Mouse (Mus musculus) stomach, postnatal 0 days (tissue): ENCODE measurements at regions not wholly inside any gene's neighbourhood (a gene's known extent, or its start where the extent isn't known, plus 50 kb on each side); places are given as distances from the start of the nearest gene placed in this dataset.

Experiments used
- ATAC-seq: fragments of 200-750 bp; cut with Nextera tagmentation; 2 replicates; pipeline ENCODE4 v1.8.0; 2017; ENCODE audit not compliant: low FRiP score, low TSS enrichment
- DNase-seq: peaks from one replicate; pipeline ENCODE4 v3.0.0-alpha.2; 2016; ENCODE audit warnings: low spot score
- H3K27ac ChIP-seq: fragments of 300-500 bp; sonication (generic); replicated peaks from 2 replicates; pipeline ENCODE4 v1.5.1; 2014; ENCODE audit warnings: mild to moderate bottlenecking, control low read depth
- H3K27me3 ChIP-seq: fragments of 300-500 bp; sonication (generic); 2 replicates; pipeline ENCODE4 v1.6.1; 2014; ENCODE audit warnings: low read length; ENCODE audit not compliant: control insufficient read depth, insufficient read depth
- H3K36me3 ChIP-seq: fragments of 300-500 bp; sonication (generic); 2 replicates; pipeline ENCODE4 v1.6.1; 2014; ENCODE audit warnings: low read length, mixed read lengths; ENCODE audit not compliant: control insufficient read depth, insufficient read depth
- H3K4me1 ChIP-seq: fragments of 300-500 bp; sonication (generic); replicated peaks from 2 replicates; pipeline ENCODE4 v1.6.1; 2014; ENCODE audit warnings: antibody characterized with exemption; ENCODE audit not compliant: control insufficient read depth, insufficient read depth
- H3K4me2 ChIP-seq: fragments of 300-500 bp; sonication (generic); replicated peaks from 2 replicates; pipeline ENCODE4 v1.6.1; 2014; ENCODE audit warnings: low read depth, mild to moderate bottlenecking, control low read depth, moderate library complexity
- H3K4me3 ChIP-seq: fragments of 300-500 bp; sonication (generic); 2 replicates; pipeline ENCODE4 v1.5.1; 2014; ENCODE audit warnings: low read depth, low read length, control low read depth
- H3K9ac ChIP-seq: fragments of 300-500 bp; sonication (generic); 2 replicates; pipeline ENCODE4 v1.6.1; 2014; ENCODE audit warnings: mild to moderate bottlenecking, low read length, control low read depth, mixed read lengths
- H3K9me3 ChIP-seq: fragments of 300-500 bp; sonication (generic); 2 replicates; pipeline ENCODE4 v1.6.1; 2016; ENCODE audit warnings: low read length; ENCODE audit not compliant: control insufficient read depth
- CTCF ChIP-seq: IDR thresholded peaks from 2 replicates; pipeline ENCODE4 v1.5.1; 2016; ENCODE audit warnings: antibody characterized with exemption, low read depth, mild to moderate bottlenecking, moderate library complexity
- EP300 ChIP-seq: optimal IDR thresholded peaks from 2 replicates; pipeline ENCODE3; 2016; ENCODE audit warnings: antibody characterized with exemption
- WGBS: fragments of 180-500 bp; shearing (Covaris S2); extraction: QIAGEN DNeasy Blood & Tissue Kit; methylation state at CpG from one replicate; pipeline ENCODE4 v1.1.7; 2014; 5-methylcytosine and 5-hydroxymethylcytosine counted together

DNA sequence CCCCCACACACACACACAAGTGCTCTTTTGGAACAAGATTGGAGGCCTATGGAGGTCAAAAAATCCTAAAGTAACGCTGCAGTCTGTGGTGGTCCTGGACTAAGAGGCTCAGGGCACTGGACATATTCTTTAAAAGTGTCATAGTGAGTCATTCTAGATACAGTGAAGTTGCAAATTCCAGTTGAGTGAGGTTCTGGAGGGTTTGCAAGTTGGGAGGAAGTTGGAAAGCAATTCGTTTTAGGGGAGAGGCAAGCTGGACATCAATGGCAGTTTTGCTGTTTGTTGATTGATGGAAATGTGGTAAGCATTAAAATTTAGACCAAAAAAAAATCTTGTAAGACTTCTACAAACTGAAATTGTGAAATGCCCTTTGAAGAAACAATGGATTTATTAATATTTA lies 50.0 kb upstream of the Raph1 start:
- ATAC-seq = no peak
- WGBS = 67% methylated on average over 2 of the region's 2 CpGs

More for the DNA sequence above, 50.0 kb upstream of the Raph1 start:
- Histone ChIP-seq H3K36me3 (no peaks in the 10 kb centered on the region), H3K4me1 (no peaks in the 10 kb centered on the region), H3K9ac (no peak overlapping the region), H3K4me3 (no peak overlapping the region), H3K4me2 (no peak overlapping the region), H3K9me3 (no peaks in the 10 kb centered on the region), H3K27ac (no peak overlapping the region), H3K27me3 (no peaks in the 10 kb centered on the region)
- TF ChIP-seq CTCF (no peak), EP300 (no peak)
- DNase-seq = no peak
